Mouse (Mus musculus) monocyte, adult 2 months (primary cell): ENCODE results near the gene Mylk.

ENCODE experiments used
- DNase-seq, 2 experiments: peaks; one replicate each; pipeline ENCODE4 v3.0.0; 2022; ENCODE audit warnings: low spot score in 2 of 2, low read depth in 1 of 2

Gene Mylk

DNA sequence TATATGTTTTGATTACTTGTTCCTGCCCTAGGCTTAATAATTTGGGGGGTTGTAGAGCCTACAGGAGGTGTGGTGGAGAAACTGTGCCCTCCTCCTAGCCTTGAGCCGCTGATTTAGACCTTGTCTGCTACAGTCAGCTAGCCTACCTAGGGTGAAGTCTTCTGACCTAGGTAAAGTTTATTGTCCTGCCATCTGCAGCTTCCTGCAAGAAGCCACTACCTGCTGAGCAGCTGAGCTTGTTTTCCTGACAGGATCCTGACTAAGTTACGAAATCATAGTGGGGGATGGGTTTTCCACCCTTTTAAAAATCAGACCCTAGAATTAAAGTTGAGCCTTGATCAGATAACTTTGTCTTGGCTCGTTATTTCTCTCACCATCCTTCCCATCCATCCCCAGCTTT, 271.5 kb downstream of the Mylk start:
- no peak for DNase-seq

DNA sequence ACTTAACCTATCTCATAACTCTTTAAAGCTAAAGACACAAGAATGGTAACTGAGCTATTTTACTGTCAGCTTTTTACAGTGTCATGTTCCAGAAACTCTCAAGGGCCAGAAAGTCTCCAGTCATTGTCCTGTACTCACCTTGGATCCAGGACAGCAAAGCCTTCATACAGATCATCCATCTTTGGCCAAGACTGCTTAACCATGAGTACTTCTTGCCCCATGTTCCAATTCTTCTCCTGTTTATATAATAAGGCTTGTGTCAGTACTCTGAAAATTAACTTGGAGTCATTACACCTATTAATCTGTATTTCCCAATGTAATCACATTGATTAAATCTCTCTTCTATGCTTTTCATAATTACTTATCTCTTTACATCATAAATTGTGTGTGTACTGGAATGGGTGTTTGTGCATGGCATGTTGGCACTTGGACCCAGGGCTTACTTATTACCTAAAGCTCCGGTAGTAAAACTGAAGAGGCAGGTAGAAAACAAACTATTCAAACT, 273.5 kb downstream of the Mylk start:
- DNase-seq = no peak

DNA sequence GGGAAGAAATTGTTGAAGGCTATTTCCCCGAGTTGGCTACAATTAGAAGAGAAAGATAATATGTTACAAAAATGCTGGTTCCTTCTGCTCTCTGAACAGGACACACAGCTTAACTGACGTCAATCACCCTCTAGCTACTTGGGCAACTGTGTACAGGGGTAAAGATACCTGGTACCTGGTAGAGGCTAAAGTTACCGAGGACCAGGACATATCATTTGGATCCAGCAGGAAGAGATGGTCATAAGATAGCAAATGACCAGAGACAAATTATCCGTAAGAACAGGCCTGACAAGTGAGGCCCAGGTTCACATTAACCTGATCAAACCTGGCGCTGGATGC, 276.9 kb downstream of the Mylk start:
- DNase-seq = no peak

DNA sequence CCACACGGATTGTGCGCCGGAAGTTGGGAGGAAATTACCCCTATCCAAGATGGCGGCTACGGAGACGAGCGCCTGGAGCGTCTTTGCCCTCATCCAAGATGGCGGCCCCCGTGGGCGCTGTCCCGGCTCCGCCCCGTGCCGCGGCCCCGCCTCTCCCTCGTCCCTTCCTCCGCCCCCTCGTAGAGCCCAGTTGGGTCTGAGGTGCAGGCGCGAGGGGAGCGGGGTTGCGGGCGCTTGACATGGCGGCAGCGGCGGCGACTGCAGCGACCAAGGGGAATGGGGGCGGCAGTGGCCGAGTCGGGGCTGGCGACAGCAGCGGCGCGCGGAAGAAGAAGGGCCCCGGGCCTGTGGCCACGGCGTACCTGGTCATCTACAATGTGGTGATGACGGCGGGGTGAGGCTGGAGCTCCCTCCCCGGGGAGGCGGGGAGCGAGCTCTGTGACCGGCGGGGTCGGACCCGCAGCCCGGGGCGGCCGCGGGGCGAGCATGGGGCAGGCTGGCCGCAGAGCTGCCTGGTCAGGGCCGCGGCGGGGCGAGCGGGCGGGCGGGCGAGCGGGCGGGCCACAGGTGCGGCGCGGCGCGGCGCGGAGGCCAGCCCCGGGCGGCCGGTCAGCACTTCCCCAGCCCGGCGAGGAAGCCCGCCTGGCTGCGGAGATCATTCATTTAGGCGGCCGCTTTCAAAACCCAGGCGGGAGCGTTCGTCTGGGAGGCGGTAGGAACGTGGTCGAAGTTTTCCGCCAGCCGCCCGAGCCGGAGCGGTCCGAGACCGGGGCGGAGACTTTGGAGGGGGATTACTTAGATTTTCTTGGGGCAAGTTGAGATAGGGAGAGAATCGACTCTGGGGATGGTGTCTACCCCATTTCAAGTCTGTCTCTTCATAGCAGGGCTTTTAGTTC, 277.5 kb downstream of the Mylk start, which contains the start of gene Hacd2:
TSS of gene Hacd2 (plus strand) at position 187 of the 896 bp plus-strand sequence.
- DNase-seq = peak; percentile 84 to 91

DNA sequence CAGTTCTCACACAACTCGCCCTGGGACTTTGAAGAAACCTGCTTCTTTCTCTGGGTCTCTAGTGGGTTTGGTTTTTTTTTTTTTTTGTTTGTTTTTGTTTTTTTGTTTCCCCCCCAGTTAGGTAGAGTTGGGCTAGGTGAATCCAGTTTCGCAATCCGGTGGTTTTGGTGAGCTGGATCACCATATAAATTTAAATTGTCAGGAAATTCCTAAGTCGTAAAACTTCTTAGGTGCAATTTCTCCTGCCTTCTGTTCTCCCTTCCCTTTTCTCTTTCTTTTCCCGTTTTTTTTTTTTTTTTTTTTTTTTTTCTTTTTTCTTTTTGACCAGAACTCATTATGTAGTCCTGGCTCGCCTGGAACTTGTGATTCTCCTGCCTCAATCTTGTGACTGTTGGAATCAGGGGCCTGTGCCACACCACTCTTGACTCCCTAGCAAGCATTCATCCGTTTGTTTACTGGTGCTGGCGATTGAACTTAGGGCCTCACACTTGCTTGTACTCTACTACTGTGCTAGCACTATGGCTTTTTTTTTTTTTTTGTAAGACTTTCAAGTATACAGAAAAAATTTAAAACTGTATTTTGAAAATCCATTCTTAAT, 278.2 kb downstream of the Mylk start:
- DNase-seq = no peak

DNA sequence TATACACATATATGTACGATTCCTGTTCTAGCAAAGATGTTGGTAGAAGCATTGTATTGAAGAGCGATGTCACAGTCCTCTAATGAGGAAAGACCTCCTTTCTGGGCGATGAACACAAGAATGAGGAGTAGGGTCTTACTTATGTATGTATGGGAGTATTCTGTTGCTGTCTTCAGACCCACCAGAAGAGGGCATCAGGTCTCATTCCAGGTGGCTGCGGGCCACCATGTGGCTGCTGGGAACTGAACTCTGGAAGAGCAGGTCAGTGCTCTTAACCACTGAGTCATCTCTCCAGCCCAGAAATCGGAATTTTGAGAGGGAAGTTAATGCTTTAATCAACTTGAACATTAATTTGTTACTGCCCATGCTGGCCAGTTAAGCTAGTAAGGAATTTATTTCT, 279.3 kb downstream of the Mylk start:
- no peak for DNase-seq

DNA sequence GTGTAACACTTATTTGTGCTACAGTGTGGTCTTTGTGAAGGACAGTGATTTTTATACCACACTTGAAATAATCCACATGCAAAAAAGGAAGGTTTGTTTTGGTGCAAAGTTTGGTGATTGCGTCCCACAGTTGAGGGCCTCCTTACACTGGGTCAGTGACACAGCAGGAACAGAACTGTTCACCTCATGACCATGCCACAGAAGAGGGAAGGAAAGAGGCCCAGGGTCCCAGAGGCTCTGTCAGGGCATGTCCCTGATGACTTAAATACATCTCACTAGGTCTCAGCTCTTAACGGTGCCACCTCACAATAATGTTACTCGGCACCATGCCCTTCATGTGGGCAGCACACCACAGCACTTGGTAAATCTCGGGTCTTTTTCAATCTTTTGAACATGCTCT, 280.3 kb downstream of the Mylk start:
- no peak for DNase-seq

DNA sequence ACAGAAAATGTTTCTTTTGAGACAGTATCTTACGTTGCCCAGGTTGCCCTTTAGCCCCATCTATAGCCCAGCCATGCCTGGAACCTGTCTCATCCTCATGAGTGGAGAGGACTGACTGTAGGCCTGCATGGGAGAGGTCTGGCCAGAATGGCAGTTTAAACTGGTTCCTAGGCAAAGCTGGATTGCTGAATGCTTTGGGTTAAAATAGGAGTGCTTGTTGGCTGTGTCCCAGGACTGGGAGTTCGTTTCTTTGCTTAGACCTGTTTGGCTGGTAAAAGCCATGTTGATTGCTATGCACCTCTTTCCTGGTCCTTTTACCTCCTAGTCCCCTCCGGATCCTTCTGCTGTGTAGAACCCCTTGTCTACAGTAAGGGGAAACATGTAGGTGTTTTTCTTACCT, 288.2 kb downstream of the Mylk start:
- no peak for DNase-seq

DNA sequence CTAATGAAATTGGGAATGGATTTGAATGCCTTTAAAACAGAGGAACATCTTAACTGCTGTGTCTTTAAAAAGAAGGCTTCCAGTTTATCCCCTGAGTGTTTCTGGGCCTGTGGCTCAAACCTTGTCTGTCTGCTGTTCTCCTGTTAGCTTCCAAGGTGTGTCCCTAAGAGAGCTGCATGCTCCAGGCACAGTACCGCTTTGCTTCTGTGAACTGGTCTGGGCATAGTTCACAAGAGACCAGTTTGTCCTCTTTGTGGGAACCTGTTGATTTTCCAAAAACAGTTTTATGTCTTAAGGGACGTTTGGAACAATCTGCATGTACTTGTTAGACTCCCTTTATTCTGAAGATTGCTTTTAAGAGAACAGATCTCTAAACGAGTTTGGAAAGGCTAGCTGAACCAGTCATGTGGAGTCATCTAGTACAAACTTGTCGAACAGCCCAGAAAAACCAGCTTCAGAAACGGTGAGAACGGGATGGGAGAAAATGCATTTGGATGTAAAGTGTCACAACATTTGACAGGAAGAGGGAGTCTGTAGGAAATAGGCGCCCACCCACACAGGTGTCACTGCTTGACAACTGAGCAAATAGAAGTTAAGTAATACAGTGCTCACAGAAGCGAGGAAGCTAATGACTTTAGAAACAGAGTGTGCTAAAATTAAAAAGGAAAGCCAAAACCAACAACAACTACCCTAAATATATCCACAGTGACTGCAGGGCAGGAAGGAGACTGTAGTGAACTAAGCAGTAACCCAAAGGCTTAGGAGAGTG, 289.0 kb downstream of the Mylk start:
- no peak for DNase-seq

DNA sequence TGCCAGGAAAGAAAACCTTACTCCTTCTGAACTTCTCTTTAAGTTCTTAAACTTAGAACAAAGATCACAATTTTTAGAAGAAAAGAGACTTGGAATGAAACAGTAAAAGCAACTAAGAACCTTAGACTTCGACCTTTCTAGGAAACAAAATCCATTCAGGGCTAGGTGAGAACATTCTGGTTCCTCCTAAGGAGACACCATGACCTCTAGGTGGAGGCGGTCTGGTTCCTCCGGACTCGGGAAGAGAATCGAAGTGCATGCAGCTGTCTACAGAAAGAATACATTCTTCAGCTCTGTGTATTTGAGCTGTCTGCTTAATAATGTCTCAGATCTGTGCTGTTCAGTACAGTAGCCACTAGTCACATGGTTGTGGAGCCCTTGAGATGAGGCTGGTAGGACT, 290.0 kb downstream of the Mylk start:
- DNase-seq = no peak

DNA sequence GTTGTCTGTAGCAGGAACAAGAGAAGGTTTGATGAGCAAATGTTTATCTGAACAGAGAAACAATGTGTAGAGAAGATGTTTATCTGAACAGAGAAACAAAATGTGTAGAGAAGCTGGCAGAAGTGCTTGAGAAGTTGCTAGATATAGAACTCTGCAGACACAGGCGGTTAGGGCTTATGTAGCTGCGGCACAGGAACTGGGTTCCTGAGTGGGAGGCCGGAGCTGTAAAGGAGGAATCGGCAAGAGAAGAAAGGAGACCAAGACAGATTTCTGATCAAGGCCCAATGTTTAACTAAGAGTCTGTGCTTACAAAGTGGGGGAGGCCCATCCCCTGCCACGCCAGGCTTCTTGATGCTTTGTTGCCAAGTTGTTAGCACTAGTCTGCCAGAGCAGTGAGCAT, 291.7 kb downstream of the Mylk start:
- no peak for DNase-seq

DNA sequence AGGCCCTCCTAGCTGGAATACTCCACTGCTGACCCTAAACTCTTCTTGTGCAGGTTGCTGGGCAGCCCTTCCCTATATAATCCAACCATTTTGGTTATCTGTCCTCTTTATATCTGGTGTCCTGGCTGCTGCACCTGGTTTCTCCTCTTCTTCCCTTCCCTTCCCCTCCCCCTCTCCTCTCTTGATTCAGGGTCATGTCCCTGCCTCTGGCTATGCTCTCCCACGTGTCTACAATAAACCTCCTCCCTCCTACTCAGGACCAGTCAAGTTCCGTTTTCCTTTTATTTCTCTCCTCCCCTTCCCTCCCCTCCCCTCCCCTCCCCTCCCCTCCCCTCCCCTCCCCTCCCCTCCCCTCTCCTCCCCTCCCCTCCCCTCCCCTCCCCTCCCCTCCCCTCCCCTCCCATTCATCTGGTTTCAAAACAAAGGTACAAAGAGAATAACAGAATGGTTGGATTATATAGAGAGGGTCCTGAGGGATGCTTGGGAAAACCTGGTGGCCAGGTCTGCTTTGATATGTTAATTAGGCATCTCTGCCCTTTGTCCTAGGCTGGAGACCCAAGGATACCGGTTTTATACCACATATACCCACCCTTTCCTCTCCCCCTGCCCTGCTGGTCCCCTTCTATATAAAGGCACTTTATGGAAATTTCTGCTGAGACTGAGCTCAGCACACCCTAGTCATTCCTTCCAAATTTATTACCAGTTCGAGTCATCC, 293.5 kb downstream of the Mylk start:
- DNase-seq = no peak

DNA sequence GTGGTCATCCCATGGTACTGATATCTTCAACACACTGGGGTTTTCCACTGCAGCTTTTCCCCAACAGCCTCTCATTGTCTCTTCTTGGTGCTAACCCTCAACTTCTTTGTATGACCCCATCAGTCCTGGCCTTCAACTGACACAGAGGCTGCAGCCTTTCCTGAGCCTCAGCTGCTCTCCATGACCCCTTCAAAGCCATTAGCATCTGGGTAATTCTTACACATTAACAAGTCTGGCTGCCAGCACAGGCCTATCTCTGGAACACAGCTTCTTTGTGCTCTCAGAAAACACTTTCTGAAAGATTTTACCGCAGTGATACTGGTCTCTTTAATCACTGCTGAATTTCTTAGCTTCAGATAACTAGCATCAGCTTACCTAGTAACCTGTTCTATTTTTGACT, 295.1 kb downstream of the Mylk start:
- DNase-seq = no peak

DNA sequence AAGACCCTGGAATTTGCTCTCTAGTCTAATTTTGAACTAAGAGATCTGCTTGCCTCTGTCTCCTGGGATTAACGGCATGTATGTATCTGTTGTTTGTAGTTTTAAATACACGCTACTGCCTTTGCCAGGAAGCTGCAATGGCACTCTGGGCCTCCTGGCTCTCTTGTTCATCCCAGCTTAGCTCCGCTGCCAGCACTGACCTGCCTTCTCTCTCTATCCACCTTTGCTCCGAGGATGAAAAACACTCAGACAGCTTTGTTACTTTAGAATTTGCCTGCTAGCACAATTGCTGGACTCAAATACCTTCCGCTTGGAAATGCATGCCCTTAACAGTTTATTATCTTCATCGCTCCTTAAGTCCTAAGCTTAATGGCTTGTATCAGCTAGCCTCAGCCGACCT, 296.0 kb downstream of the Mylk start:
- no peak for DNase-seq

DNA sequence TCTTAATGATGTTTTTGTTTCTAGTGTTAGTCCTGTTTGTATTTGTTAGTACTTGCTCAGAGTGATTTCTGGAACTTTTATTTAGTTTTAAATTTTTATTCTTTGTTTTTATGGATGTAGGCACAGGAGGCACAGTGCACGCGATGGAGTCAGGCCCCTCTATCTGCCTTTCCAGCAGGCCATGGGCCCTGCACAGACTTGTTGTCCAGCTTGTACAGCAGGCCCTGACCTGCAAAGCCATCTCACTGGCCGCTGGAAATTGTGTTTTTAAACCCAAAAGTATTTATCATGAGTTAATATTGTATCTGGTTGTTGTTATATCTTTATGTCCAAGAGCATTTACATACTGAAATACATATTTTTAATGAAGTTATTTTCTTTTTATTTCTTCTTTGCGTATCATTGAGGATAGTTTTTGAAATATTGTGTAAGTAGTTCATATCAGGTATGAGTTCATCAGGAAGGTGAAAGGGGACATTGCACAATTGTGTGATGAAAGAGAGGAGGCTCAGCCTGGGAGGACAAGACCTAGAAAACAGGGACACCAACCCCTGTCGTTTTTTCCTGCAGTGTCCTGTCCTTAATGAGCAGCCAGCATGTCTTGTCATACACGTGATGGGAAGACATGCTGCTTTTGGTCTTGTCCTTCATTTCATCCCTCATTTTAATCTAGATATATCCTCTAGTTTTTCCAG, 301.2 kb downstream of the Mylk start:
- DNase-seq = no peak

DNA sequence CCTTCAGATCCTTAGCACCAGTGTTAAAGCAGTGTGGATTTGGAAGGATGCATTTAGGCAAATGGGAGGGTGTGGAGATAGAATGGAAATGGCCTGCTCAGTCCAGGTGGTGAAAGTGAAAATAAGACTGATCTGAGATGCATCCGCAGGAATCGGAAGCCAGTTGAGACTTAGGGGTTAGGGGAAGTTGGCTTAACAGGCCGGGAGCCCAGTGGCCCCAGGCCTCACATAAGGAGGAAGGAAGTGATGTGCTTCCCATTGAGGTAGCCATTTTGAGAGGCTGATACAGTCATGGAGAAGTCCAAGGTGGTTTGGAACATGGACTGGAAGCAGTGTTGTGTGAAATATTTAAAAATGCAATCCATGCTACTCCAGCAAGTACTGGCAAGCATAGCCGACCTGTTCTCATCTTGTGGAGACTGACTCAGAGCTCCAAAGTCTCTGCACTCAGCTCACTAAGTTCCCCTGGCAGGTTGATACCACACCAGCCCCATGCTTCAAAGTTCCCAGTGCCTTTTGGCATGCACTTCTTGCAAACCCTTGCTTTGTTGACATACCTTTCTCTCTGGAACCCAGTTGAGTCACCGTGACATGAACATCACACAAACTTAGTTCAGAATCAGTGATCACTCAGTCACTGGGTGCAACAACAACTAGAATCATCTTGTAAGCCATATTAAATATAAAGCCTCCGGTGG, 302.4 kb downstream of the Mylk start:
- DNase-seq = no peak

DNA sequence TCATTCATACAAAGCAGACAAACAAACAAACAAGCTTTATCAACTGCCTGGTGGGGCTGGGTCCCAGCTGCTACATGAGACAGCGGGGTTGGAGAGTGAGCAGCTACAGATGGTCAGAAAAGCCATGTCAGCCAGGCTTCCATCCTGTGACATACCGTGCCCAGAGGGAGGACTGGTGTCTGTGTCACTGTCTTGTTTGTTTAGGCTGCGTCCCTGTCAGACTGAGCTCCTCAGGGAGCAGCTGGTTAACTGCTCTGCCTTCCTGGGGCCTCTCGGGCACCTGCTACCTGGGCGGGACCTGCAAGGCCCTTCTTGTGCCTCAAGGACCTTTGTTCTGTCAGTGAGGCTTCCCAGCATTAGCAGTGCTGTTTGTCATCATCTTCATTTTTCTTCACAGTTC, 306.1 kb downstream of the Mylk start:
- no peak for DNase-seq
